Mouse (Mus musculus) neutrophil, adult 5-6 weeks (primary cell): Measurements from ENCODE around the gene Ttc25. TPM values are rescaled to one million over a fixed set of nuclear protein-coding genes. Genes with fewer than 3 reads are reported as not detected.
"Not testable (repeated sequence)": the region's sequence is repeated elsewhere in the genome, so short reads cannot be mapped to it uniquely, and the experiment has no call there.

ENCODE experiments used
- ATAC-seq: fragments of 151-379, 151-347 bp; 2 replicates; pipeline ENCODE4 v1.8.0; 2017; ENCODE audit warnings: mild to moderate bottlenecking, moderate TSS enrichment; ENCODE audit not compliant: insufficient number of reproducible peaks, poor library complexity, low FRiP score, severe bottlenecking; ENCODE audit errors: extremely low read depth
- total RNA-seq: library from RNA; stranded (forward); fragments of 200-1000 nt; gene quantifications from 2 replicates; pipeline ENCODE4 v1.2.3, GENCODE M21; 2017

The Ttc25 gene
- total RNA-seq, 1 experiment from 2014 or later, result 1.0 TPM

DNA sequence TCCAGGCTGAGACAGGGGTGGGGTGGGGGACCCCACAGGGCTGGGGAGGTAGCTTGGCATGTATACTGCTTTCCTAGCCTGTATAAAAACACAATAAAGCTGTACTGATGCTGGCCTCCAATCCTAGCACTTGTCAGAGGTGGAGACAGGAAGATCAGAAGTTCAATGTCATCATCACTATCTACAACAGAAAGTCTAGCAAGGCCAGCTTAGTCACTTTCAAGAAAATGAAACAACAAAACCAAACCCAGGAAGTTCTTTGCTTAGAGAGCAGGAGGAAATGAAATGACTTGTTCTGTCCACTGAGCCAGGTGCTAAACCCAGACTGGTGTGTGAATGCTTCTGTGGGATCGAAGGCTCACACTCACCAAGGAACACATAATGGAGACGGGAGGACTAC lies 43.1 kb downstream of the Ttc25 start:
- ATAC-seq, result peak; percentile 17; the same call in 1 of the 2 replicates

DNA sequence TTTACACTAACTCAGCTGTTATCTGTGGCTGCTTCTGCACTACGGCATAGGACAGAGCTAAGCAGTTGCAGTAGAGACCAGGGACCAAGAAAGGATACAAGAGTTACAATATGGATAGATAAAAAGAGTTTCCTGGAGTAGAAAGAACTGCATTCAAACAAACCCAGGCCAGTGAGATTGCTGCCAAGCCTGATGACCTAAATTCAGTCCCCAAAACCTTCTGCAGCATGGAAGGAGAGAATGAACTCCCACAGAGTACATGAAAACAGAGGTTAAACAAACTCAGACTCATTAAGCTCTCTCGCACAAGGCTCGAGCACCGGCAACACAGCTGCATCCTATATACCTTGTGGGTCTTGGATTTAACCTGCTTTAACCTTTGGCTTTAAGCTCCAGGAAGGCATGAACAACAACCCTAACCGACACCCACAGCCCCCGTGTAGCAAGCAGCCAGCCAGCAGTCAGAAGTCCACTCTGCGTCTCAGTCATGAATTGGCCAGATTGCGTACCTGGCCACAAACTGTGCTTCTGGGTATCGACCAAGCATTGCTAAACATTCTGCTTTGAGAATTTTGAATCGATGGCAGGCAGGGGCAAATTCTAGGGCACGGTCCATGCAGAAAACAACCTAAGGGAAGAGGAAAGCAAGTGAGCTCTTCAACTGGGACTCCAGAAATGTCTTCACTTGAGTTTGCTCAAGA lies 47.1 kb downstream of the Ttc25 start:
- no peak for ATAC-seq

DNA sequence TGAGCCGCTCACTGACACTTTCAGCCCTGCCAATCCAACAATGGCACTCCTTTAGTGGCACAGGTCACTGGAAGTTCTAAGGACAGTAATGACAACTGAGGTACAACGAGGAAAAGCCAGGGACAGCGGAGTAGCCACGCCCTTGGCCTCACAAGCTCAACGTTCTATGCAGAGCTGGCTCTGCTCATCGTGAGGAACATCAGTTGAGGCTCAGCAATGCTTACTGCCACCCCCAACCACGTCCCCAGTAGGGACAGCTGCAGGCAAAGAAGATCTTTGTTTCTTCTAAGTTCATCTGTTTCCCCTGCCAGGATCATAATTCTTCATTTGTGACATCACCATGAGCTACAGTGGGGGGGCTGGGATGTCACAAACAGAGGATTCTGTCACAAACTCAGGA lies 49.2 kb downstream of the Ttc25 start:
- no peak for ATAC-seq

DNA sequence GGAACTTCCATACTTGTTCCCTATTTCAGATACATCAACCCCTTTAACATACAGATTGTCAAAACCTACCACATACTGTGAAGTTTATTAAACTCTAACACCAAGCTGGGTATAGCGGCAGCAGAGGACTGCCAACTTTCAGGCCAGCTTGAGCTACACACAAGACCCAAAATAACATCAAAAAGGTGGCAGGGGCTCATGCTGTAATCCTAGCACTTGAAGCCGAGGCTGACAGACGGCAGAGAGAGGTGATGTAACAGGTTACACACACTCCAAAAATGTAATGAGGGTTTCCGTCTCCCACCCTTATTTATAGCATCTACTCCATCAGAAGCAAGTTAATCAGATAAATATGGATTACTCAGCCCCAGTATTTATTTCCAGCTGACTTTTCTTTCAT lies 50.1 kb downstream of the Ttc25 start:
- ATAC-seq, result no peak

DNA sequence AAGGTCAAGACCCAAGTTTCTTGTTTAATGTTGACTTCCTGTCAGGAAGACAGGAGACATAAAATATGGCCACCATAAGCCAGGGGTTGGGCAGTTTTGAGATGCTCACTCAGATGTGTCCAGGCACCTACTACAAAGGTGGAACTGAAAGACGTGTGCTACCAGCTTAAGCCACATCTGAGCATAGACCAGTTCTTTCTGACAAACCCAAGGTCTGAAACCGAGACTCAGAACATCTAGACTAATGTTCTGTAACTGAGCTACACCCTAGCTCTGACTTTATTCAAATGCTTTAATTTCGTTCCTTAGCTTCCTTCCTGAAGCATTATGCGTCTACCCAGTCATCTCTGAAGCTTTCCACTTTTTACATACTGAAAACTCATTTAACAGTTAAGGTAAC lies 52.7 kb downstream of the Ttc25 start:
- peak; percentile 80 for ATAC-seq

DNA sequence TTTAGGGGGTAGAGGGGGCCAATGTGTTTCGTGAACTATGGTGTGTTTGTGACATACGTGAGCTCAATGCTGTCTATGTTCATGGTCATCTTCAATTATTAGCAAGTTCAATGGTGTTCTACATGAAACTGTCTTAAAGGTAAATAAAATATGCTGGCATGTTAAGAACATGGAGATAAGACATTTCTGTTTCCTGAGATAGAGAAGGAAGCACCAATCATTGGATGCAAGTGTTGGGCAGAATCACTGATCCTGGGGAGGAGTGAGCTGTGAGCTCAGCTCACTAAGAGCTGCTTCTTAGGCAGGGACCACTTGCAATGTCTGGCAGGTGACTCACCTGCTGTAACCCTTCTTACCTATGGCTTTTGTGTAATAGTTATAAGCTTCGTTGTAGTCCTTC lies 56.0 kb downstream of the Ttc25 start:
- ATAC-seq, result no peak

- no peak for ATAC-seq
Observed at GRCm38 (mm10) chr11:100603155-100603554, 57.7 kb downstream of the Ttc25 start.

GRCm38 (mm10) chr11:100603813-100604212 lies 58.4 kb downstream of the Ttc25 start:
- ATAC-seq, result no peak

- ATAC-seq, result no peak
Observed at GRCm38 (mm10) chr11:100604321-100605005, 59.1 kb downstream of the Ttc25 start.

DNA sequence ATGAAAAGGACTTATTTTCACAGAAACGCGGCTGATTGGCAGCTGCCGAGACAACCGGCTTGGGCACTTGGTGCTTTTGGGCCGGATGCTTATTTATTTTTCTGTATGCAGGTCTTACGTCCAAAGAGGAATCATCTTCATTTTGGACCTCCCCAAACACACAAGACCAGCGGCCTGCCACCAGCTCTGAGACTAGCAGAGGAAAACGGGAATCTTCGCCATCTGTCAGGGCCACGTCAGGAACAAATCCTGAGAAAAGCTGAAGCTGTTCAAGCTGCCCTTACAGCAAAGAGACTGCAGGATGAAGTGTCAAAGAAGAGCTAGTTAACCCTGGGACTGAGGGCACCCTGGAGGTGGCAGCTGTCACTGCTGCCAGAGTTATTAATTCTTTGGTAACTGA lies 60.0 kb downstream of the Ttc25 start:
- no peak for ATAC-seq

DNA sequence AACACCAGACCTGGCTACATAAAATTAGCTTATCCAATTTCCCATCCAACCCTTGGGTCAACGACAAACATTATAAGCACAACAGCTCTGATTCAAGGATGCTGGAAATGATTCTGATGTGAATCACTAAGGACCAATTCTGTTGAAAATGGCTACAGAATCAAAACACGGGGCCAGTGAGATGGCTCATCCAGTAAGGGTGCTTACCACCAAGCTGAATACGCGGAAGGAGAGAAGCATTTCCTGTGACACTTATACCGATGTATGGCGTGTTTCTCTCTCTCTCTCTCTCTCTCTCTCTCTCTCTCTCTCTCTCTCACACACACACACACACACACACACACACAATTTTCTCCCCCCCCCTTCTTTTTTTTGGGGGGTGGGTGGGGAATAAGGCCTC lies 61.7 kb downstream of the Ttc25 start:
- ATAC-seq, result no peak

- peak; percentile 34; the same call in 1 of the 2 replicates for ATAC-seq
Observed at GRCm38 (mm10) chr11:100608796-100609195, 63.4 kb downstream of the Ttc25 start.

DNA sequence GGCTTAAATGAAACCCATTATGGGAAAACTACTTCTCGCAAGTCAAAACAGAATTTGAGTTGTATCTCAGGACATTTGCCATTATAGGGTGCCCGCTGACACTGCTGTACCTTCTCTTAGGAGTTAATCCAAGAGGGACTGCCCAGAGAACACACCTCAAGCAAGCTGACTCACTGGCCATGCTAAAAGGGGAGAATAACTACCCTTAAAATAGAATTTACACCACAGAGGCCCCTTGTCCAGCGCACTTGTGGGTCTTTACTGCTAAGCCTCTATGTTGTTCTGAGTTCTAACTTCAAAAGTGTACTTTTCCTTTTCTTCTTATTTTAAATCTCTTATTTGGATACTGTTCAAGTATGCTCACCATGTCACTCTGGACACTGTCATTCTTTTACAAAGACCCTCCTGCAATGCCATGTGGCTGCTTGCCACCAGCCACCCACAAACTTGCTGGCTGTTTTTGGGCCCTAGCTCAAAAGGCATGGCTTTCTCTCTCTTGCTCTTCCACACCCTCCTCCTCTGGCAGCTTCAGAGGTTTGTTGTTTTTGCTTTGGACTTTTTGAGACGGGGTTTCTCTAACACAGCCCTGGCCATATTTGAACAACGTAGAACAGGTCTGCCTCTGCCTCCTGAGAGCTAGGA lies 64.1 kb downstream of the Ttc25 start:
- ATAC-seq, result no peak

- ATAC-seq, result no peak
Observed at GRCm38 (mm10) chr11:100609997-100610680, 64.7 kb downstream of the Ttc25 start.

- ATAC-seq, result no peak
Observed at GRCm38 (mm10) chr11:100611627-100612026, 66.2 kb downstream of the Ttc25 start.

GRCm38 (mm10) chr11:100613241-100613640 lies 67.8 kb downstream of the Ttc25 start:
- no peak for ATAC-seq

- ATAC-seq, result no peak
Observed at GRCm38 (mm10) chr11:100616332-100616731, 70.9 kb downstream of the Ttc25 start.

GRCm38 (mm10) chr11:100616836-100617235 lies 71.4 kb downstream of the Ttc25 start:
- ATAC-seq, result not testable (repeated sequence)

DNA sequence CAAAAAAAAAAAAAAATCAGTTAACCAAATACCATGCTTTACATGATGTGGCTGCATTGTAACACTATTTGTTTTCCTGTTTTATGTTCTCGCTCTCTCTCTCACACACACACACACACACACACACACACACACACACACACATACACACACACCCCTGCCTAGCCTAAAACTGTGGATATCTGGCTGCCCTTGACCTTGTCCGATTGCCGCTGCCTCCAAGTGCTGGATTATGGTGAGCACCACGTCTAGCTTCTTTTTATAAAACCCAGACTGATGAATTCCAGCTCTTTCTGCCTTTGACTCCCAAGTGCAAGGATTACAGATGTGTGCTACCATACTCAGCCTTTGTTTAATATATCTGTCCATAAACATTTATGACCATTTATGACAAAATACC lies 72.1 kb downstream of the Ttc25 start:
- ATAC-seq, result no peak
